Mouse (Mus musculus) lung, postnatal 14 days (tissue): ENCODE data around the gene Wdr82.
"Not testable (repeated sequence)": the region's sequence is repeated elsewhere in the genome, so short reads cannot be mapped to it uniquely, and the experiment has no call there.

Experiments used
- DNase-seq: peaks from one replicate; pipeline ENCODE4 v3.0.0; 2021

The Wdr82 gene

DNA sequence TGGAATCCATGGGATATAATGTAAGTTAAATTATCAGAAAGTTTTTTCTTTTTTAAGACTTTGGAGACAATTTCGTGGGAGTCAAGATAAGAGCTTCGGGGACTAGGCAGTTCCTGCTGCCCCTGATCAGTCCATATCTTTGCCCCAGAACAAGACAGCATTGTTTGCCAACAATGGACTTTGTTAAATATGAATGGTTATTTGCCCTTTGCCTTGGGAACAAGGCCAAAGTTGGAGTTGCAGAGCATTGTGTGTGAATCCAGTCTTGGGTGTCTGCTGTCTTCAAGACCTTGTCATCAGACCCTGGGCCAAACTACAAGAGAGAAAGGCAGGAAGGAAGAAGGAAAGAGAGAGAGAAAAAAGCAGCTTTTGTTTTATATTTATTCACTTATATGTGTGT is 4.0 kb upstream of the Wdr82 start:
- DNase-seq, result no peak

DNA sequence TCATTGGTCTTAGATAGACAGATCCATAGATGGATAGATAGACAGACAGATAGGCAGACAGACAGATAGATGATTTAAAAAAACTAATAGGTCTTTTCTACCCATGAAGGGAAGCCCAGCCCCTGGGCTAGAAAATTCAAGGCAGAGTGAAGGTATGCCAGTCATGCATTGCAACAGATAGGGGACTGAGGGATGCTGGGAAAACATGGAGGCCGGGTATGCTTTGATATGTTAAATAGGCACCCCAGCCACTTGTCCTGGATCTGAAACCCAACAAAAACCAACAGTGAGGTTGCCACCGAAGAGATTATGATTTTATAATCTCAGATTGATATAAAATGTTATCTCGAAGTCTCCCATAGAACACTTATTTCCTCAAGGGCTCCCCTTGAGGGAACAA is 3.5 kb upstream of the Wdr82 start:
- DNase-seq, result no peak

DNA sequence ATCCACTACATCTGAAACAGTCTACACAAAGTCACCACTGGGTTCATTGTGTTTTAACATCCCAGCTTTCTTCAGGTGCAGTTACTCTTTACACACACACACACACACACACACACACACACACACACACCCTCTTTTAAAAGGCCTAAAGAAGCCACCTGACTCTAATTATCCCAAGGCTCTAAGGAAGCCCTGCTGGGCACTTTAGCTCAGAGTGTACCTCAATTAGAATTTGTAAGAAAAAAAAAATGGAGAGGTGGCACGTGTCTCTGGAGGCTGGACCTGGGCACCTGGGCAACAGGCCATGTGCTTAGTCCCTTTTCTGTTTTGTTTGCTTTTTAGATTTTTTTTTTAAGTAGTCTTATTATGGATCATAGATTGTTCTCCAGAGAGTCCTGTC is 3.0 kb upstream of the Wdr82 start:
- DNase-seq, result no peak

DNA sequence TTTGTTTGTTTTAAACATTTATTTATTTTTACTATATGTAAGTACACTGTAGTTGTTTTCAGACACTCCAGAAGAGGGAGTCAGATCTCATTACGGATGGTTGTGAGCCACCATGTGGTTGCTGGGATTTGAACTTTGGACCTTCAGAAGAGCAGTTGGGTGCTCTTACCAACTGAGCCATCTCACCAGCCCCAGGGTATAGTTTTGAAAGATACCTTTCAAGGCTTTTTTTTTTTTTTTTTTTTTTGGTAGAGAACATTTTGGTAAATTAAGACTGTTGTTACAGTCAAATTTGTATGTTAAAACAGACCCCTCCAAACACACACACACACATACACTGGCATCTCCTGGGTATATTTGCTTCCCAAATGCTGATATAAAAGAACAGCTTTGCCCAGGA is 1.7 kb upstream of the Wdr82 start:
- not testable (repeated sequence) for DNase-seq

DNA sequence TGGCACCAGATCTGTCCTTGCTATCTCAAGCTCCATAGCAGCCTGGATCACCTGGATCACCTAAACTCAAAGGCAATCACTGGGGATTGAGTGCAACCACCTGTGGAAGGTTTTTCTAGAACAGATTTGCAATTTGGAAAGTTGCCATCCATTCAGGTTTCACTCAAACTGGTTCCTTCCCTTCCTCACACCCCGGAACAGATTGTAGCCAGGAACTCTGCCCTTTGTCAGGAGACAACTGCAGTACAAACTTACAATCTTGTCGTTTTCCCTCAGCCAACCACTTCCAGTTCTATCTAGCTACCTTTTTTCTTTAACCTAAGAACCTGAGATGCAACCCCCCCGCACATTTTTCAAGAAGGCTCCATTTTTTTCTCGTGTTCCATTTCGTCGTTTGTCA is 811 bp upstream of the Wdr82 start:
- DNase-seq, result no peak

DNA sequence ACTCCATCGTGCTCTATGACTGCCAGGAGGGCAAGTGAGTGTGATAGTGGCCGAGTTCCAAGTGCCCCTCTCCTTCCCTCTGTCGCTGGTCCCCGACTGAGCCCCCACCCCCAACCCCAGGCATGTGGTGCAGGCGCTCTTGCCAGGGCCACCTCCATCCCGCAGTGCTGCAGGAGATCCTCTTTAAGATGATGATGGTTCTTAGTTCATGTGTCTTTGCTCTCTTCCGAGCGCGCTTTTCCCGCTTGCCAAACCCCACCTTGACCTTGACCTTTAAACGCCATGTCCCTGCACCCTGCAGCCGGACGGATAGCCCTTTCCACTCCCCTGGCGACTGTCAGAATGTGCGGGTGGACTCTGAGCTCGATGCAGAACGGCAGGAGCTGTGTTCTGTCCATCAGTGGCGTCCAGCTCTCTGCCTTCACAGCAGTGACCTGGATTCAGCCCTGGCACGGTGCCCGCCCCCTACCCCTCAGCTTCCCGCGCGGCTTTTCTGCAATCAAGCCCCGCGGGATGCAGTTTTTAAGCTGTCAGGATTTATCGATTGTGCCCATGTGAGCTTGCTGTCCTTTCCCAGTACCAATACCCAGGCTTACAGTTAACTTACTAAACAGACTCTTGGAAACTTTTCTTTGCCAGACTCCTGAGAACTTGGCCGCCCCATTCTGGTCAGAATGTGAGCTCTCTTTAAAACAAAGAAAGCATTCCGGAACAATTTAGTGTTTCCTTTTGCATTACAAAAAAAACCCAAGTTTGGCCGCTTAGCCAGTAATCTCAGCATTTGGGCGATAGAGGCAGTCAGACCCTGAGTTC is 824 bp downstream of the Wdr82 start:
- peak; percentile 75 for DNase-seq

DNA sequence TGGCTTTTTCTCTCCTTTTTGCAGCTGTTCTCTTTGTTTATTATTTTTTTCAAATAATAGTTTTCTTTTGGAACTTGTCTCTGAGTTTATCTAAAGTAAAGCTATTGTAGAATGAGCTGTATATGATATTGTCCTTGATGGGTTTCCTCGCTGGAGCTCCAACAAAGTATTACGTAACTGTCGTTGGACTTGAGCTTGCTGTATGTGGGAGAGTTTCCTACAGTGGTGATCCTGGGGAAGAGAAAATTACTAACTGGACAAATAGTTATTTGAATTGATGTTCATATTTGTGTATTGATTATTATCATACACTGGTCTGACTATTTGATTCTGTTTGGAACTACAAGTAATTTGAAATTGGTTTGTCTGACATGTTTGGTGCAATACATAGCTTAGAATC is 1.8 kb downstream of the Wdr82 start:
- DNase-seq, result no peak

DNA sequence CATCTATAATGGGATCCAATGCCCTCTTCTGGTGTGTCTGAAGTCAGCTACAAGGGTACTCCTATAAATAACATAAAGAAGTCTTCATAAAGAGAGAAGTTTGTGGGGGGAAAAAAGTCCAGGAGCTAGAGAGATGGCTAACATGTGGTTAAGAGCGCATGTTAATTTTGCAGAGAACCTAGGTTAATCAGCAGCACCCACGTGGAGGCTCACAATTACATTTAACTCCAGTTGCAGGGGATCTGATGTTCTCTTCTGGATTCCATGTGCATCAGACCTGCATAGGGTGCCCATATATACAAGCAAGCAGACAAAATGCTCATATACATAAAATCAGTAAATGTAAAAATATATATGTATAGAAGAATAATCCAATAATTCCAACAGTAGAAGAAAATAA is 2.6 kb downstream of the Wdr82 start:
- no peak for DNase-seq

DNA sequence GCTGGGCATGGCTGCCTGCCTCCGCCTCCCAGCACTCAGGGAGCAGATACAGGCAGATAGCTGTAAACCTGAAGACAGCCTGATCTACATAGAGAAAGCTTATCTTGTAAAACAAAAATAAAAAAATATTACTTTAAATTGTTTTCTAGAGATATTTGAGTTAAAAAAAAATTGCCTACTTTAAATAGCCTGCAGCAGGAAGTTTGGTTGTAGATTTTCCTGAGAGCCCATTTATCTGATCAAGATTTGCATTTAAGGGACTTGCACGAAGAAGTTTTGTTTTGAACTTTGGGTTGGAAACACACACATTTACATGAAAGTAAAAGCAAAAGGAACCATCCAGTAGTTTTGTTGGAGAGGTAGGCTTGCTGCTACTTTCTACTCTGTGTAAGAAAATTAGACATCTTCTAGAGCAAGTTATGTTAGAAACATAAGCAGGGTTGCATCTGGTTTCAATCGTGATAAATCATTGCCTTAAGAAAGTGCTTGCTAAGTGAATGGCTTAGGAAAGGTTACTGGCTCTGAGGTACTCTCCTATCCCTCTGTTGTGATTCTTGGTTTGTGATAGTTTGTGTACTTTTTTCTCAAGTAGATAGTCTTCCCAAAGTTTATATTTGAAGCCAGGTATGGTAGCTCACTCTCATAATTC is 4.9 kb downstream of the Wdr82 start:
- DNase-seq, result no peak

DNA sequence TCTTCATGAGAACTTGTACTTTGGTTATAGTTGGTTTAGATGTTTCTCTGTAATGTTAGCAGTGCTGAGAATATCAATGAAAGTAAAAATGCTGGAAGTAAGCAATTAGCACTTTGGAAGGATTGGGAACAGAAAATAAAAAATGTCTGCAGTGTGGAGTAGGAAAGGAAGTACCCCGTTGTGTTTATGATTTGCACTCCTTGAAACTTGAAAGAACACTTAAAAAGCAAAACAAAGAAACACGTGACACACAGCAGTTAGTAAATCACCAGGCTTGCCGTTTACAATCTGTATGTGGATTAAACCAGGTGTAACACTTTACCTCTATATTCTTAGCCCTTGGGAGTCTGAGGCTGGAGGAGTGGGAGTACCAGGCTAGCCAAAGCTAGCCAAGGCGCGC is 6.0 kb downstream of the Wdr82 start:
- DNase-seq, result no peak

DNA sequence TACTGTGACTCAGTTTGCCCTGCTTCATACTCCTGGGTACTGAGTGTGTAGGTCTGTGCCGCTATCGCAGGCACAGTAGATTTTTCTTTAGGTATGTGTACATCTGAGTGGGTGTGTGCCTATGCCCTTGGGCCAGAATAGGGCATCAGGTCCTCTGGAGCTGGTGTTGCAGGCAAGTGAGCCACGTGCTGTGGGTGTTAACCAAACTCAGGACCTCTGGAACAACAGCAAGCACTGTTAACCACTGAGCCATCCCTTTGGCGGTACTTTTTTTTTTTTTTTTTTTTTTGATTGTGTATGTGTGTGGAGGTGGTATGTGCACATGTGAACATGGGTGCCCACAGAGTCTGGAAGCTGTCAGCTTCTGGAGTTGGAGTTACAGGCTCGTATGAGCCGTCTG is 7.1 kb downstream of the Wdr82 start:
- DNase-seq, result no peak

DNA sequence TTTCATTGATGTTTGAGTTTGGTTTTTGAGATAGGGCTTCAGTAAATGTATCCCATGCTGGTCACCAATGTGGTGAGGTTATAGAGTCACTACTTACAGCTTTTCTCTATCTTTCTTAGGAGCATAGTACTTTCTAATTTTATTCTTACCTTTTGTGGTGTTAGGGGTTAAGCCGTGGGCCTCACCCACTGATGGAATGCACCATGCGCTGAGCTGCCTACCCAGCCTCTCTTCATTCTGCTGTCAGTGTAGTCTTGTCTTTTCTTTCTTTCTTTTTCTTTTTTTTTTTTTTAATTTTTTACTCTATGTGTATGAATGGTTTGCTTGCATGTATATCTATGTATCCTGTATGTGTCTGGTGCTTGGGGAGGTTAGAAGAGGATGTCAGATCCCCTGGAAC is 8.7 kb downstream of the Wdr82 start:
- DNase-seq, result no peak

DNA sequence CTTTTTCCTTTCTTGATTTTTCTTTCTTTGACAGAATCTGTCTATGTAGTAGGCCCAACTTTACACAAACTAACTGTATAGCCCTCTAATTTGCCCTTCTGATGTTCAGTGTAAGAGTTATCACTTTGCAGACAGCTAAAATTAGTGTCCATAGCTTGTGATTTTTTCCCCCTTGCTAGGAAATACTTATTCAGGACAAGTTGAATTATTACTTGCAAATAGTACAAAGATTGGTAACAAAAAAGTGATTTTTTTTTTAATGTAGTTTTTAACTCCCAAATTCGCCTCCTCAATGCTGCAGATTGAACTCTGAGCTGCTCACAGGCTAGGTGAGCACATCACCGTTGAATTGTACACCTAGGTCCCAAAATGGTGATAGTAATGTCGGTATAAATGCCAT is 9.2 kb downstream of the Wdr82 start:
- DNase-seq, result no peak

DNA sequence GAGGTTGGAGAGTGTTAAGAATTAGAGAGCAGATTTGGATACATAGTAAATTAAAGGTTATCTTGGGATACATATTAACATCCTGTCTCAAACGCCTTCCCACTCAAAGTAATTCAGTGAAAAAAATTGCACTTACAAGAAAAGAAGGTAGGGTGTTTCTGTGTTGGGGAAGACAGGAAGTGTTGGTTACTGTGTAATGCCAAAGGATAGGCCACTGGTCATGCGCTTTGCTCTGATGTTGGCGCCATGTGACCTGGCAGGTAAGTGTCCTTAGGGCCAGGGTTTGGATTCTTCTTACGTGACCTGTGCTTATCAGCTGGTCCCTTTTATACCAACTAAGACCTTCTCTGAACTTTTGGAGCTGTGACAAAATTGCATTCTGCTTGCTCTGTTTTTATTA is 11.4 kb downstream of the Wdr82 start:
- DNase-seq, result no peak

DNA sequence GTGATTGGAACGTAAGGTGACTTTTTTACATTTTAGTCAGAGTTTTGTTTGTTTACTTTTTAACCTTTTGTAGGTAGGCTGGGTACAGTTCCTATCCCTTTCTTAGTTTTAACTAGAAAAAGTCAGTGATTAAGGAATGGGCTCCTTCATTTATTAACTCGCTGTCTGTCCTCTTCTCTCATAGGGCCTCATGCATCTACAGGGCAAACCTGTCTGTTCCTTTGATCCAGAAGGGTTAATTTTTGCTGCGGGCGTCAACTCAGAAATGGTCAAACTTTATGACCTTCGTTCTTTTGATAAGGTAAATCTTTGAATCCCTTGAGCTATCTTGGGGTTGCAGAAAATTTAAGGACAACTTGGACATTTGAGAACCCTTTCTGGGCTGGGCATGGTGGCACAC is 13.3 kb downstream of the Wdr82 start:
- no peak for DNase-seq

DNA sequence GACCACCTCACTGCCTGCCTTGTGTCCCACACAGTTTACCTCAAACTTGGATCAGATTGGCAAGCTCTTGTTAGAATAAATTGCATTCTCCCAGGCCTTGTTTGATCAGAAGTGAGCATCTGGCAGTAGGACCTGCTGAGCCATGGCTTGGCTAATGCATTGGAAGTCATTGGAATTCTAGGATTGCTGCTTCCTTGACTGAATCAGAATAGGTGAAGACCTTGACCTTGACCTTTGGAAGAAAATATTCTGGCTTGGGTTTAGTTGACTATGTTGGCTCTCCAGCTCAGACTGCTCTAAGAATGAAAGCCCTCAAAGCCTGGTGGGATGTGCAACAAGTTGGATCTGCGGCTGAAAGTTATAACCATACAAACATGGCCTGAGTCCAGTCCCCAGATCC is 20.6 kb downstream of the Wdr82 start:
- DNase-seq, result no peak

DNA sequence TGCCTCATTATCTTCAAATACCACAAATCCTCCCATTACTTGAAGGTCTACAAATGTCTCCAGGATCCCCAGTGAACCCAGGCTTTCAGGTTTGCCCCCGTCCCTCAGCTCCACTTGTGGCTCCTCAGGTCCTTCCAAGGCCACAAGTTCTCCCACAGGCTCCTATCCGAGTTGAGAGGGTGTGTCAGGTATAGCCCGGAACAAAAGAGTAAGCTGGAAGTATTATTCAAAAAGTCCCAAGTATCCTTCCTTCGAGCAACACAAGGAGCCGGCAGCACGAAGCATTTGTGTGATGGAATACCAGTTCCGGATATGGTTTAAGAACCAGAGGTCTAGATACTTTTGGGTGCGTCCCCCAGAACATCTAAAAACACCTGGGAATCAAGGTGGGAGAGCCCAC is 21.3 kb downstream of the Wdr82 start:
- no peak for DNase-seq

DNA sequence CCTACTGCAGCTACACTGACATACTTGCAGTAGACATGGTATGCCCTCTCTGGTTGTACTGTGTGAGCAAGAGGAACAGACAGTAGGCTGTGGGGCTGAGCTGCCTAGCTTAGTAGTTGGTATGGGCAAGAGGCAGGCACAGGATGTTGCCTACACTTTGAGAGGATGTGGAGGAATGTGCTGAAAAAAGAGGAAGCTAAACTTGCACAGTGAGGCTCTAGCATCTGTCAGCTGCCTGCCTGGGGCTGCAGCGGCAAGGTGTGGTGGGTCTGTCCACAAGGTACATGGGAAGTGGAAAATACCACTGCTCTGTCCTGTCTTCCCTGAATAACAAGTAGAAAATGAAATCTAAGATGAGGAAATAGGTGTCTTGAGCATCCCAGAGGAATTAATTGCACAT is 22.3 kb downstream of the Wdr82 start:
- DNase-seq, result no peak

DNA sequence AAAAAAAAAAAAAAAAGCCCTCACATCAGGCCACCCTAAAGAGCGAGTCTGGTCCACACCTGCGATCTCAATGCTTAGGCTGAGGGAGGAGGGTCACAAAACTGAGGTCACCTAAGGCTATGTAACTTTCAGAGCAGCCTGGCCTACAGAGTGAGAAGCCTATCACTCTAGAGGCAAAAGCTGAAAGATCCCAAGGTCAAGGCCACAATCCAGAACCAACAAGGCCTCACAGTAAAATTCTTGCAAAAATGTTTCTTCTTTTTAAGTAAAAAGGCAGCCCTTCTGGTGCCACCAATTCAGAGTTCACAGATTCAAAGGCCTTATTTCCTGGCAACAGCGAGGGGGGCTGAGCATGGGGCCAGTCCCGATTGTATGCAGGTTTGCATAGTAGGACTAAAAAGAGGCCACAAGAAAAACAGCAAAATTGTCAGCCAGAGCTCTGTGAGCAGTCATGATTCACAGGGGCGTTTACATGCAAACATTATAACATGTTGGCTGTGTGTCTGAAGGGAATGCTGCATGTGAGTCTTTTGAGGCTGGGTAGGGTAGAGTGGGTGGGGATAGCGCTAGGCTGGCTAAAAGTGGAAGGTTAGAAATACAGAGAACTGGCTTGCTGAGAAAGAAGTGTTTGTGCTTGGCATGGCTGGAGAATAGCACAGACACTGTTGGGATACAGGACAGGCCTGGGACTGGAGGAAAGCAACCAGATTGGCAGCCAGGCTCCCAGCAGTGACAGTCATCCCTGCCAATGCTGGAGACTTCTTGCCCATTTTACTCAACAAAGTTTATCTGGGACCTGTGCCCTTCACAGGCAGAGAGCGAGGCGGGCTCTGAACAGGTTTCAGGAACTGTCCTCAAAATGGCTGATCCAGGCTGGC is 23.4 kb downstream of the Wdr82 start:
- no peak for DNase-seq

DNA sequence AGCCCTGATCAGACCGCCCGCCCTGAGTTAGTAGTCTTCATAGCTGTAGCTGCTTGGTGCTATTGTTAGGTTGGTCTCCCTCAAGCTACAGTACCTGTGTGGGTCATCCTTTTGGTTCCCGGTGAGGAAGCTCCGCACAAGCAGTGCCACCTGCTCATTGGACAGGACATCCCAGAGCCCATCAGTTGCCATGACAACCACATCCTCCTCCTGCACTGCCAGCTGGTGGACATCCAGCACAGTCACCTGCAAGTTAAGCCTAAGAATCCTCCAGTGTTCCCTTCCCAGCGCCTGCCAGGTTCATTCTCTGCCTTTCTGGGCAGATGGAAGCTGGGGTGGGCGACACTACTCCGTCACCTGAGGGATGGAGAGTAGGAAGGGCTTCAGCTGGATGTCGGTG is 25.0 kb downstream of the Wdr82 start:
- DNase-seq, result no peak

DNA sequence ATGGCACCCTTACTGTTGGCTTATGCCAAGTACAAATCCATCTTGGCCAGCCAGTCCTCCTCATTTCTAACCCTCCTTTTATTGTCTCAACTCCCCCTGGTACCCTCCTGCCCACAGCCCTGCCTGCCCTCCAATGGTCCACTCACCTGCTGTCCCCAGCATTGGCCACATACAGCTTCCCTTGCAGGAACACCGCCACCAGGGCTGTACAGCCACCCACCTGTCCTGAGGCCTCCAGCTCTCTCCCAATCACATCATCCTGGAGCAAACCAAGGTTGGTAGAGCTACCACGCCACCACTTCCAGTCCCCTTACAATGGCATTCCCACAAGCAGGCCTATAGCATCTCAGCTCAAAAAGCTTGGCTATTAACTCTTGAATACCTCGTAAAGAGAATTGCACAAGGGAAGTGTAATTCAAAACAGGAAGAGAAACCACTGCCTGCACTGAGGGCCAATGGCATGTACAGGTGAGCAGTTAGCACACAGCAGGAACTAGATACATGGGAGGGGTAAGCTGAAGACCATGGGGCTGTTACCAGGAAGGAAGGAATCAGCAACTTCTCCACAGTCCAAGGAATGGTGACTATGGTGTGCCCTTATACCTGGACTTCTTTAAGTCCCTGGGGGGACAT is 26.5 kb downstream of the Wdr82 start:
- no peak for DNase-seq

DNA sequence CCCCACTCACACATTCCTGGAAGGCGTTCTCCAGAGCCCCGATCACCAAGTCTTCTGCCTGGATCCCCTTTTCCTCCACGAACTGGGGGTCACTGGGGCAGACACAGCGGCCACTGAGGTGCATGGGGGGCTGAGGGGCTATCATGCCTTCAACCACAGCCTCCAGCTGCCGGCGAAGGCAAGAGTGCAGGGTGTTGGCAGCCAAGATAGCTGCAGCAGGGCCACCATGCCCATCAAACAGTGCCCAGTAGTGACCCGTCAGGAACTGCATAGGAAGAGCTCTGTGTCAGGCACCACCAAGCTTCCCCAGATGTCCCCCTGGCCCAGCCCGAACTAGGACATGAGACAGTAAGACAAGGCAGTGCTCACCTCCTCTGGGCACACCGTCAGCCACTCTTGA is 27.0 kb downstream of the Wdr82 start:
- DNase-seq, result no peak

DNA sequence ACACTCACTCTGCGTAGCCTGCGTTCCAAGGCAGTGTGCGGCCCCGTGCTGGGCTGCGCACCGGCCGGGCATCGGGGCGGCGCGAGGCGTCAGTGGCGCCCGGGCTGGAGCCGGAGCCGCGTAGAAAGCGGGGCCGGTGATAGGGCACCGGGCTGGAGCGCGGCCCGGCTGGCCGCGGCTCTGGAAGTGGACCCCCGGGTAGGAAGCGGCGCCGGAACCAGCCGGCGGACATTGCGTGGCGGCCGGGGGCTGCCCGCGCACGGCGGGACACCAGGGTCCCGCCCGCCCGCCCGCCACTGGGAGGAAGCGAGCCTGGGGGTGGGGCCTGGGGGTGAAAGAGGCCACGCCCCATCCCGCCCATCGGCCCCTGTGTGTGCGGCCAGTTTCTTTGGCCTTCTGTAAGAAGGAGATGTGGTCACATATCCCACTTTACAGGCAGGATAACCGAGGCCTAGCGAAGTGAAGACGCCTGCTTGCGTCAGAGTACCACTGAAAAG is 28.3 kb downstream of the Wdr82 start:
- peak; percentile 87 for DNase-seq
